Mouse (Mus musculus) MEL (cell line): ENCODE measurements around the gene Syt3.

Source experiments
- CTCF ChIP-seq, 3 experiments: IDR thresholded peaks in 2 of 3; conservative IDR thresholded peaks in 1 of 3; 2 replicates each; pipeline ENCODE4 v1.5.1; 2011 to 2012; ENCODE audit warnings: low read length in 3 of 3, low read depth in 2 of 3, mild to moderate bottlenecking in 2 of 3, improper control_type of control experiment in 1 of 3, inconsistent platforms in 1 of 3, mixed read lengths in 1 of 3, moderate library complexity in 1 of 3; ENCODE audit not compliant: control insufficient read depth in 1 of 3, insufficient read depth in 1 of 3, poor library complexity in 1 of 3, severe bottlenecking in 1 of 3
- E2F4 ChIP-seq: IDR thresholded peaks from 2 replicates; pipeline ENCODE4 v1.6.1; 2011; ENCODE audit warnings: low read depth, low read length, improper control_type of control experiment, borderline replicate concordance
- ELF1 ChIP-seq: IDR thresholded peaks from 2 replicates; pipeline ENCODE4 v1.6.1; 2014; ENCODE audit warnings: low read depth, mild to moderate bottlenecking, inconsistent platforms, low read length, improper control_type of control experiment, moderate library complexity
- ETS1 ChIP-seq: IDR thresholded peaks from 2 replicates; pipeline ENCODE4 v1.6.1; 2012; ENCODE audit warnings: low read depth, mild to moderate bottlenecking, inconsistent platforms, low read length, improper control_type of control experiment, moderate library complexity
- GABPA ChIP-seq: IDR thresholded peaks from 2 replicates; pipeline ENCODE4 v1.6.1; 2012; ENCODE audit warnings: low read depth, mild to moderate bottlenecking, inconsistent platforms, low read length, improper control_type of control experiment, moderate library complexity
- GATA1 ChIP-seq: IDR thresholded peaks from 2 replicates; pipeline ENCODE4 v1.6.1; 2011; ENCODE audit warnings: low read depth, low read length, improper control_type of control experiment
- MAFK ChIP-seq: IDR thresholded peaks from 2 replicates; pipeline ENCODE4 v1.6.1; 2011; ENCODE audit warnings: low read depth, mild to moderate bottlenecking, low read length, improper control_type of control experiment, borderline replicate concordance
- POLR2A ChIP-seq, 2 experiments: IDR thresholded peaks; 2 replicates each; pipeline ENCODE4 v1.6.1; 2011 to 2012; ENCODE audit warnings: low read length in 2 of 2, mild to moderate bottlenecking in 2 of 2, control low read depth in 1 of 2, improper control_type of control experiment in 1 of 2, low read depth in 1 of 2, moderate library complexity in 1 of 2; ENCODE audit not compliant: control insufficient read depth in 1 of 2, insufficient read depth in 1 of 2, poor library complexity in 1 of 2
- POLR2AphosphoS2 ChIP-seq: IDR thresholded peaks from 2 replicates; pipeline ENCODE4 v1.6.1; 2011; ENCODE audit warnings: low read length, improper control_type of control experiment
- RAD21 ChIP-seq: IDR thresholded peaks from 2 replicates; pipeline ENCODE4 v1.6.1; 2011; ENCODE audit warnings: mild to moderate bottlenecking, low read depth, low read length, improper control_type of control experiment
- SIN3A ChIP-seq: IDR thresholded peaks from 2 replicates; pipeline ENCODE4 v1.6.1; 2012; ENCODE audit warnings: low read length, improper control_type of control experiment, inconsistent platforms
- ZNF384 ChIP-seq: IDR thresholded peaks from 2 replicates; pipeline ENCODE4 v1.6.1; 2012; ENCODE audit warnings: low read depth, mild to moderate bottlenecking, inconsistent platforms, low read length, improper control_type of control experiment

GRCm38 (mm10) chr7:44433371-44433770, 49.5 kb downstream of the Syt3 start:
- TF ChIP-seq ELF1 (no peak), CTCF (IDR thresholded peaks at IDR 0.05 in 2 of 3, conservative IDR thresholded peaks at IDR 0.05 in 1 of 3; ENCODE audit: control insufficient read depth in 1 of 3, insufficient read depth in 1 of 3, low read depth in 2 of 3, low read length in 3 of 3, poor library complexity in 1 of 3, severe bottlenecking in 1 of 3) (no peak), RAD21 (no peak), ZNF384 (no peak), POLR2A (IDR thresholded peaks at IDR 0.05; ENCODE audit: control insufficient read depth in 1 of 2, insufficient read depth in 1 of 2, low read depth in 1 of 2, low read length in 2 of 2, poor library complexity in 1 of 2) (no peak), SIN3A (no peak), ETS1 (no peak), GATA1 (no peak), POLR2AphosphoS2 (no peak), MAFK (no peak), E2F4 (no peak), GABPA (no peak)
